Mouse (Mus musculus) brain, embryonic 14.5 days (tissue): ENCODE data around the gene Klhl20.

ENCODE experiments used
- CTCF ChIP-seq: fragments of 200-500 bp; IDR thresholded peaks from 2 replicates; pipeline ENCODE4 v1.5.1; 2012; ENCODE audit warnings: inconsistent platforms, mild to moderate bottlenecking, moderate library complexity, borderline replicate concordance; ENCODE audit not compliant: insufficient read depth, insufficient read length; ENCODE audit errors: extremely low read depth
- POLR2A ChIP-seq: fragments of 200-500 bp; IDR thresholded peaks from 2 replicates; pipeline ENCODE4 v1.6.1; 2012; ENCODE audit warnings: mild to moderate bottlenecking, inconsistent platforms, borderline replicate concordance; ENCODE audit not compliant: poor library complexity, insufficient read depth, insufficient read length, severe bottlenecking; ENCODE audit errors: extremely low read depth

DNA sequence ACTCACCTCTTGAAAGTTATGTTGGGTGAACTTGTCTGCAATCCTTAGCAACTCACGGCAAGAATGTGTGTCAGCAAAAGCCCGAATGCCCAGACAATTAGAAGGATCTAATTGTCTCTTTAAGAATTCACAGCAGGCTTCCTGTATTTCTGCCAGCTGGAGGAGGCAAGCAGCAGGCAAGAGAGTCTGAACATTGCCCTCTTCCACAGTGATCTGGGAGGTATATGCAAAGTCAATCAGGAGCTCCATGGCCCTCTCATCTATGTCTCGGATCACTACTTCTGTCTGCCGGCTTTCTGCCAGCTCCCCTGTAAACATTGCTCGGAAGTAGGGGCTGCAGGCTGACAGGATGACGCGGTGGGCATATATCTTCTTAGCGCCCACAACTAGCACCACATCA, 22.1 kb downstream of the Klhl20 start:
- no peak for TF ChIP-seq CTCF
- TF ChIP-seq POLR2A, result no peak
